Mouse (Mus musculus): Measurements from ENCODE around the gene Armc12. TPM values are rescaled to one million over a fixed set of nuclear protein-coding genes. Genes with fewer than 3 reads are reported as not detected.

Gene Armc12
- polyA plus RNA-seq, 1 experiment from 2014 or later, result not detected

GRCm38 (mm10) chr17:28491035-28491770 lies 39.4 kb upstream of the Armc12 start:
- no peak overlapping the region for H3K9ac ChIP-seq (ENCODE audit: low read length)
- no peak for ATAC-seq (ENCODE audit: insufficient number of reproducible peaks, low FRiP score, low TSS enrichment, low read depth)
- WGBS, result 86% methylated on average over 14 of the region's 14 CpGs
- no peak overlapping the region for H3K4me3 ChIP-seq (ENCODE audit: low read depth, low read length)
- H3K4me1 ChIP-seq (ENCODE audit: control insufficient read depth, insufficient read depth, low read length), result no peaks in the 10 kb centered on the region
- no peaks in the 10 kb centered on the region for H3K27me3 ChIP-seq (ENCODE audit: control insufficient read depth, insufficient read depth, low read length)
- H3K27ac ChIP-seq (replicated peaks; ENCODE audit: low read depth, low read length), result no peak overlapping the region
- H3K36me3 ChIP-seq (ENCODE audit: control insufficient read depth, insufficient read depth, low read length), result no peaks in the 10 kb centered on the region
- H3K9me3 ChIP-seq (ENCODE audit: control insufficient read depth, low read length), result no peaks in the 10 kb centered on the region
- no peak overlapping the region for H3K4me2 ChIP-seq (ENCODE audit: low read depth, severe bottlenecking)
- DNase-seq (ENCODE audit: low spot score), result no peak

- Histone ChIP-seq H3K36me3 (ENCODE audit: control insufficient read depth, insufficient read depth, low read length) (no peaks in the 10 kb centered on the region), H3K27me3 (ENCODE audit: control insufficient read depth, insufficient read depth, low read length) (no peaks in the 10 kb centered on the region), H3K27ac (replicated peaks; ENCODE audit: low read depth, low read length) (no peak overlapping the region), H3K4me3 (ENCODE audit: low read depth, low read length) (no peak overlapping the region), H3K9me3 (ENCODE audit: control insufficient read depth, low read length) (no peaks in the 10 kb centered on the region), H3K9ac (ENCODE audit: low read length) (no peak overlapping the region), H3K4me1 (ENCODE audit: control insufficient read depth, insufficient read depth, low read length) (no peaks in the 10 kb centered on the region), H3K4me2 (ENCODE audit: low read depth, severe bottlenecking) (no peak overlapping the region)
- no peak for DNase-seq (ENCODE audit: low spot score)
- WGBS, result 96% methylated on average over 8 of the region's 8 CpGs
- ATAC-seq (ENCODE audit: insufficient number of reproducible peaks, low FRiP score, low TSS enrichment, low read depth), result no peak
Observed at GRCm38 (mm10) chr17:28495832-28496231, 34.8 kb upstream of the Armc12 start.

GRCm38 (mm10) chr17:28499190-28499589 lies 31.4 kb upstream of the Armc12 start:
- H3K4me2 ChIP-seq (ENCODE audit: low read depth, severe bottlenecking), result no peak overlapping the region
- H3K4me1 ChIP-seq (ENCODE audit: control insufficient read depth, insufficient read depth, low read length), result no peaks in the 10 kb centered on the region
- ATAC-seq (ENCODE audit: insufficient number of reproducible peaks, low FRiP score, low TSS enrichment, low read depth), result no peak
- no peak overlapping the region for H3K4me3 ChIP-seq (ENCODE audit: low read depth, low read length)
- no peaks in the 10 kb centered on the region for H3K27me3 ChIP-seq (ENCODE audit: control insufficient read depth, insufficient read depth, low read length)
- H3K36me3 ChIP-seq (ENCODE audit: control insufficient read depth, insufficient read depth, low read length), result no peaks in the 10 kb centered on the region
- H3K9ac ChIP-seq (ENCODE audit: low read length), result no peak overlapping the region
- no peak for DNase-seq (ENCODE audit: low spot score)
- H3K9me3 ChIP-seq (ENCODE audit: control insufficient read depth, low read length), result no peaks in the 10 kb centered on the region
- no peak overlapping the region for H3K27ac ChIP-seq (replicated peaks; ENCODE audit: low read depth, low read length)
- WGBS, result 74% methylated on average over 2 of the region's 2 CpGs

GRCm38 (mm10) chr17:28500465-28500864 lies 30.1 kb upstream of the Armc12 start:
- Histone ChIP-seq H3K9ac (ENCODE audit: low read length) (no peak overlapping the region), H3K4me3 (ENCODE audit: low read depth, low read length) (no peak overlapping the region), H3K36me3 (ENCODE audit: control insufficient read depth, insufficient read depth, low read length) (no peaks in the 10 kb centered on the region), H3K27ac (replicated peaks; ENCODE audit: low read depth, low read length) (no peak overlapping the region), H3K9me3 (ENCODE audit: control insufficient read depth, low read length) (no peaks in the 10 kb centered on the region), H3K27me3 (ENCODE audit: control insufficient read depth, insufficient read depth, low read length) (no peaks in the 10 kb centered on the region), H3K4me1 (ENCODE audit: control insufficient read depth, insufficient read depth, low read length) (no peaks in the 10 kb centered on the region), H3K4me2 (ENCODE audit: low read depth, severe bottlenecking) (no peak overlapping the region)
- DNase-seq (ENCODE audit: low spot score), result no peak
- ATAC-seq (ENCODE audit: insufficient number of reproducible peaks, low FRiP score, low TSS enrichment, low read depth), result no peak
- WGBS, result 89% methylated on average over 3 of the region's 3 CpGs

- Histone ChIP-seq H3K27me3 (ENCODE audit: control insufficient read depth, insufficient read depth, low read length) (no peaks in the 10 kb centered on the region), H3K9me3 (ENCODE audit: control insufficient read depth, low read length) (no peaks in the 10 kb centered on the region), H3K36me3 (ENCODE audit: control insufficient read depth, insufficient read depth, low read length) (no peaks in the 10 kb centered on the region), H3K4me3 (ENCODE audit: low read depth, low read length) (no peak overlapping the region), H3K9ac (ENCODE audit: low read length) (no peak overlapping the region), H3K4me2 (ENCODE audit: low read depth, severe bottlenecking) (no peak overlapping the region), H3K27ac (replicated peaks; ENCODE audit: low read depth, low read length) (no peak overlapping the region), H3K4me1 (ENCODE audit: control insufficient read depth, insufficient read depth, low read length) (peaks cover 6% of the 10 kb centered on the region; the same call in 1 of the 2 replicates)
- 65% methylated on average over 7 of the region's 7 CpGs for WGBS
- no peak for DNase-seq (ENCODE audit: low spot score)
- no peak for ATAC-seq (ENCODE audit: insufficient number of reproducible peaks, low FRiP score, low TSS enrichment, low read depth)
Observed at GRCm38 (mm10) chr17:28502196-28502821, 28.3 kb upstream of the Armc12 start.

GRCm38 (mm10) chr17:28504182-28504581 lies 26.4 kb upstream of the Armc12 start:
- H3K36me3 ChIP-seq (ENCODE audit: control insufficient read depth, insufficient read depth, low read length), result no peaks in the 10 kb centered on the region
- no peaks in the 10 kb centered on the region for H3K27me3 ChIP-seq (ENCODE audit: control insufficient read depth, insufficient read depth, low read length)
- H3K27ac ChIP-seq (replicated peaks; ENCODE audit: low read depth, low read length), result no peak overlapping the region
- H3K4me3 ChIP-seq (ENCODE audit: low read depth, low read length), result no peak overlapping the region
- ATAC-seq (ENCODE audit: insufficient number of reproducible peaks, low FRiP score, low TSS enrichment, low read depth) (no peak), DNase-seq (ENCODE audit: low spot score) (no peak)
- H3K9me3 ChIP-seq (ENCODE audit: control insufficient read depth, low read length), result no peaks in the 10 kb centered on the region
- peaks cover 11% of the 10 kb centered on the region for H3K4me1 ChIP-seq (ENCODE audit: control insufficient read depth, insufficient read depth, low read length)
- H3K9ac ChIP-seq (ENCODE audit: low read length), result no peak overlapping the region
- no peak overlapping the region for H3K4me2 ChIP-seq (ENCODE audit: low read depth, severe bottlenecking)
- WGBS, result 73% methylated on average over 6 of the region's 6 CpGs

- DNase-seq (ENCODE audit: low spot score), result no peak
- ATAC-seq (ENCODE audit: insufficient number of reproducible peaks, low FRiP score, low TSS enrichment, low read depth), result no peak
- no peaks in the 10 kb centered on the region for H3K9me3 ChIP-seq (ENCODE audit: control insufficient read depth, low read length)
- H3K4me2 ChIP-seq (ENCODE audit: low read depth, severe bottlenecking), result no peak overlapping the region
- H3K4me3 ChIP-seq (ENCODE audit: low read depth, low read length), result no peak overlapping the region
- no peaks in the 10 kb centered on the region for H3K36me3 ChIP-seq (ENCODE audit: control insufficient read depth, insufficient read depth, low read length)
- no peak overlapping the region for H3K27ac ChIP-seq (replicated peaks; ENCODE audit: low read depth, low read length)
- no peaks in the 10 kb centered on the region for H3K27me3 ChIP-seq (ENCODE audit: control insufficient read depth, insufficient read depth, low read length)
- H3K9ac ChIP-seq (ENCODE audit: low read length), result no peak overlapping the region
- whole genome bisulfite sequencing, result 85% methylated on average over 4 of the region's 4 CpGs
- peaks cover 16% of the 10 kb centered on the region for H3K4me1 ChIP-seq (ENCODE audit: control insufficient read depth, insufficient read depth, low read length)
Observed at GRCm38 (mm10) chr17:28505591-28505990, 25.0 kb upstream of the Armc12 start.

GRCm38 (mm10) chr17:28506895-28507294 lies 23.7 kb upstream of the Armc12 start:
- H3K4me3 ChIP-seq (ENCODE audit: low read depth, low read length), result no peak overlapping the region
- H3K9ac ChIP-seq (ENCODE audit: low read length), result peak overlapping the region; percentile 12; the same call in 1 of the 2 replicates
- no peak overlapping the region for H3K27ac ChIP-seq (replicated peaks; ENCODE audit: low read depth, low read length)
- H3K27me3 ChIP-seq (ENCODE audit: control insufficient read depth, insufficient read depth, low read length), result no peaks in the 10 kb centered on the region
- no peaks in the 10 kb centered on the region for H3K36me3 ChIP-seq (ENCODE audit: control insufficient read depth, insufficient read depth, low read length)
- 22% methylated on average over 5 of the region's 5 CpGs for WGBS
- H3K4me1 ChIP-seq (ENCODE audit: control insufficient read depth, insufficient read depth, low read length), result peaks cover 21% of the 10 kb centered on the region
- ATAC-seq (ENCODE audit: insufficient number of reproducible peaks, low FRiP score, low TSS enrichment, low read depth), result no peak
- no peak for DNase-seq (ENCODE audit: low spot score)
- no peaks in the 10 kb centered on the region for H3K9me3 ChIP-seq (ENCODE audit: control insufficient read depth, low read length)
- H3K4me2 ChIP-seq (ENCODE audit: low read depth, severe bottlenecking), result no peak overlapping the region; the same call in 1 of the 2 replicates
